ENCODE assay signal across 8 mouse cellular contexts in genomic region chr7:105554212-105554942, GRCm38 (mm10). TPM values are rescaled to one million over a fixed set of nuclear protein-coding genes. Genes with fewer than 3 reads are reported as not detected.
DNase-seq lines count a peak whose midpoint lies in the region; ATAC-seq and TF ChIP-seq lines count a peak whose summit lies in the region.

Gene Smpd1, plus strand, starts transcription at chr7:105554360.

- H3K4me2 ChIP-seq in hindbrain, postnatal 0 days (ENCODE audit: low read depth, low read length), result peak within 1 kb of the TSS; percentile 85

- WGBS in hindbrain, postnatal 0 days, result 2% methylated on average over 26 of the region's 26 CpGs

- peaks cover 19% of the 10 kb centered on the region for H3K4me1 ChIP-seq in hindbrain, postnatal 0 days (ENCODE audit: insufficient read depth, low read length)
- peaks cover 43% of the 10 kb centered on the region for H3K4me1 ChIP-seq in megakaryocyte, embryonic 14.5 days

- no peaks in the 10 kb centered on the region for H3K27me3 ChIP-seq in hindbrain, postnatal 0 days (ENCODE audit: insufficient read depth, low read length)
- peaks cover 1% of the 10 kb centered on the region for H3K27me3 ChIP-seq in megakaryocyte, embryonic 14.5 days (replicated peaks)

- peaks cover 18% of the 10 kb centered on the region; the same call in 1 of the 2 replicates for H3K36me3 ChIP-seq in hindbrain, postnatal 0 days (ENCODE audit: insufficient read depth, low read length)
- H3K36me3 ChIP-seq in megakaryocyte, embryonic 14.5 days (replicated peaks; ENCODE audit: low read length), result peaks cover 44% of the 10 kb centered on the region

- no peaks in the 10 kb centered on the region for H3K9me3 ChIP-seq in hindbrain, postnatal 0 days (ENCODE audit: low read length)
- H3K9me3 ChIP-seq in megakaryocyte, embryonic 14.5 days, result no peaks in the 10 kb centered on the region

- peak; percentile 94 for ATAC-seq in hindbrain, postnatal 0 days

- intact Hi-C loops in gastrocnemius, adult 2 months (cut with DNase I), result loop anchor here (2.0 to 10.0 kb wide), 5 partner anchors 26 to 260 kb away; partner anchors contain the start of genes Apbb1, Arfip2, Gm45799 and Ilk

- TF ChIP-seq CTCF in gastrocnemius, adult 2 months (IDR thresholded peaks at IDR 0.05), result no peak
- TF ChIP-seq CTCF in hindbrain, postnatal 0 days (IDR thresholded peaks at IDR 0.05; ENCODE audit: low read depth), result no peak; the same call in 1 of the 2 replicates

- peak within 1 kb of the TSS; percentile 79 for H3K4me3 ChIP-seq in gastrocnemius, adult 2 months
- H3K4me3 ChIP-seq in hindbrain, postnatal 0 days (ENCODE audit: low read length), result peak within 1 kb of the TSS; percentile 74
- peak within 1 kb of the TSS; percentile 94 for H3K4me3 ChIP-seq in megakaryocyte, embryonic 14.5 days (replicated peaks)

- peak within 1 kb of the TSS; percentile 96 for H3K27ac ChIP-seq in gastrocnemius, adult 2 months
- H3K27ac ChIP-seq in hindbrain, postnatal 0 days, result peak within 1 kb of the TSS; percentile 87

- H3K9ac ChIP-seq in hindbrain, postnatal 0 days (replicated peaks; ENCODE audit: low read length), result peak within 1 kb of the TSS; percentile 84

- peak; percentile 40 for DNase-seq in WW6 (ENCODE audit: low read depth, low spot score)
- peak; percentile 59 to 82 for DNase-seq in cerebellum, postnatal 4 days (ENCODE audit: low spot score in 2 of 2)
- peak; percentile 95 for DNase-seq in gastrocnemius, adult 2 months
- DNase-seq in hindbrain, postnatal 0 days (ENCODE audit: low spot score), result peak; percentile 95
- peak; percentile 82 to 93 for DNase-seq in left cerebral cortex, adult 8-10 months (ENCODE audit: low spot score in 2 of 2)
- peak; percentile 93 to 95 for DNase-seq in right cerebral cortex, postnatal 10 days (ENCODE audit: low spot score in 2 of 2)
- peak; percentile 80 for DNase-seq in urinary bladder, postnatal 25 days (ENCODE audit: low spot score)

RNA-seq across cellular contexts. Expression of gene Smpd1, which starts in this region (rescaled TPM):
- 10 to 100 TPM; 53.4 to 56.8 TPM for total RNA-seq in gastrocnemius, adult 2 months (2021)
- 177 and 178 TPM in 2 replicates for total RNA-seq in hindbrain, postnatal 0 days (2014; rRNA removed)
- 103 and 108 TPM in 2 replicates for polyA plus RNA-seq in hindbrain, postnatal 0 days (2015; fragmentation: Nextera tagmentation; extraction: Ambion mirVana)
- 100 to 1,000 TPM; 100 to 105 (median 101) TPM for total RNA-seq in left cerebral cortex, adult 8-10 months (2022)
- polyA plus RNA-seq in megakaryocyte, embryonic 14.5 days (2012; ENCODE audit: insufficient read depth, low replicate concordance), result 33.2 and 48.4 TPM in 2 replicates

Comparison
In these comparisons a context has a peak if more than half of its experiments do, and no peak if none do; other contexts are left out.
1. Peak in every context shown above with its lines: DNase-seq, ATAC-seq, H3K4me3 ChIP-seq and H3K27ac ChIP-seq.
2. DNase-seq: peak in every context shown above with its lines; median percentile 95 in gastrocnemius, adult 2 months; 95 in hindbrain, postnatal 0 days; 94 in right cerebral cortex, postnatal 10 days; 88 in left cerebral cortex, adult 8-10 months; 80 in urinary bladder, postnatal 25 days; 70 in cerebellum, postnatal 4 days; 40 in WW6.